Mouse (Mus musculus): ENCODE results near the gene Zfp644. TPM values are rescaled to one million over a fixed set of nuclear protein-coding genes. Genes with fewer than 3 reads are reported as not detected.

Gene Zfp644
- polyA plus RNA-seq, 1 experiment from 2014 or later = 79.1 TPM

DNA sequence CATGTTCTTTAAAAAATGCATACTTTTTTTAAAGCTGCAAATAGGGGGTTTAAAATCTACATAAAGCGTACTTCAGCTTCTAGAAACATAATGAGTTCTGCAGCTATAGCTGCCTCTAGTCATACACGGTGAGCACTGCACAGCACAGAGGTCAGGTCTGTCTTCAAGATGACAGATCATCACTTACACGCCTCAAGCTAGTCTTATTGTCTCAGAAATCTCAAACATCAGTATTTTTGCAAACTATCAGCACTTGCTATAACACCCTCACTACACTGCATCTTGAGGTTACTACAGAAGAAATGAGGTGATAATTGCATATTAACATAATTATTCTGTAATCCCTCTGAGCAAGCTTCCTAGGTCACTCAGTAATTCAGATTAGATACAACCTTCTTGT, 55.2 kb downstream of the Zfp644 start:
- peak; percentile 43; the same call in 1 of the 2 replicates for ATAC-seq
- Histone ChIP-seq H3K27me3 (replicated peaks; ENCODE audit: control insufficient read depth, insufficient read depth, low read length) (no peaks in the 10 kb centered on the region), H3K27ac (ENCODE audit: low read length) (no peak overlapping the region), H3K9me3 (ENCODE audit: control insufficient read depth, low read length) (no peaks in the 10 kb centered on the region), H3K4me2 (ENCODE audit: low read length) (no peak overlapping the region), H3K4me3 (replicated peaks; ENCODE audit: low read length) (no peak overlapping the region), H3K4me1 (replicated peaks; ENCODE audit: control insufficient read depth, insufficient read depth, low read length) (peaks cover 9% of the 10 kb centered on the region), H3K9ac (replicated peaks; ENCODE audit: low read depth, low read length) (no peak overlapping the region), H3K36me3 (ENCODE audit: control insufficient read depth, insufficient read depth) (no peaks in the 10 kb centered on the region)
- WGBS = 57% methylated on average over 3 of the region's 3 CpGs

DNA sequence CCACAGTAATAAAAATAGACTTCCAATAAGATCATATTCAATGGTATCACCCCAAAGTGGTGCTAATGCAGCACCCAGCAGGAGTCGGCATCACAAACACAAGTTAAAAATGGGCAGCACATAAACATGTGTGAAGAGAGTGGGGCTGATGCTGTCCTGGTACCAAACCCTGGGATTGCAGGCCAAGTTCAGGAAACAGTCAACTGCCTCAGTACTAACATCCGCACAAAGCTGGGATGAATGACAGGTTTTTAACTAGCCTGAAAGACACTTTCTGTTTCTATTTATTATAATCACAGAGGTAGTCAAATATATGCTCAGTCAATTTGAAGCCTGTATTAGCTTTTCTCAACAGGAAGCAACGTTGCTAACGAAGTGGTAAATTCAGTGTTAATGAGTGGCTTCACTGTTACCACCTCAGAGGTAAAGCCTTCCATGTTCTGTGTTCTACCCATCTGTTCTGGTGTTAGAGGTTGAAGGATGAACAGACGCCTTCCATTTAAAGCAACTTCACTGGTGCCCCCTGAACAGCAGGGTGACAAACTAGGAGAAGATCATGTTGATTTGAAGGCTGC, 56.8 kb downstream of the Zfp644 start:
- Histone ChIP-seq H3K4me2 (ENCODE audit: low read length) (no peak overlapping the region), H3K9me3 (ENCODE audit: control insufficient read depth, low read length) (no peaks in the 10 kb centered on the region), H3K4me3 (replicated peaks; ENCODE audit: low read length) (no peak overlapping the region), H3K9ac (replicated peaks; ENCODE audit: low read depth, low read length) (no peak overlapping the region), H3K4me1 (replicated peaks; ENCODE audit: control insufficient read depth, insufficient read depth, low read length) (peaks cover 9% of the 10 kb centered on the region), H3K36me3 (ENCODE audit: control insufficient read depth, insufficient read depth) (peaks cover 11% of the 10 kb centered on the region; the same call in 1 of the 2 replicates), H3K27me3 (replicated peaks; ENCODE audit: control insufficient read depth, insufficient read depth, low read length) (no peaks in the 10 kb centered on the region), H3K27ac (ENCODE audit: low read length) (peak overlapping the region; percentile 9; the same call in 1 of the 2 replicates)
- WGBS = 18% methylated on average over 5 of the region's 5 CpGs
- peak; percentile 88 for ATAC-seq

GRCm38 (mm10) chr5:106639627-106640026, 57.5 kb downstream of the Zfp644 start:
- Histone ChIP-seq H3K4me3 (replicated peaks; ENCODE audit: low read length) (no peak overlapping the region), H3K4me2 (ENCODE audit: low read length) (no peak overlapping the region), H3K36me3 (ENCODE audit: control insufficient read depth, insufficient read depth) (peaks cover 15% of the 10 kb centered on the region), H3K9ac (replicated peaks; ENCODE audit: low read depth, low read length) (no peak overlapping the region), H3K27me3 (replicated peaks; ENCODE audit: control insufficient read depth, insufficient read depth, low read length) (no peaks in the 10 kb centered on the region), H3K27ac (ENCODE audit: low read length) (no peak overlapping the region), H3K4me1 (replicated peaks; ENCODE audit: control insufficient read depth, insufficient read depth, low read length) (peaks cover 9% of the 10 kb centered on the region), H3K9me3 (ENCODE audit: control insufficient read depth, low read length) (no peaks in the 10 kb centered on the region)
- WGBS = 87% methylated on average over 2 of the region's 2 CpGs
- ATAC-seq = no peak

DNA sequence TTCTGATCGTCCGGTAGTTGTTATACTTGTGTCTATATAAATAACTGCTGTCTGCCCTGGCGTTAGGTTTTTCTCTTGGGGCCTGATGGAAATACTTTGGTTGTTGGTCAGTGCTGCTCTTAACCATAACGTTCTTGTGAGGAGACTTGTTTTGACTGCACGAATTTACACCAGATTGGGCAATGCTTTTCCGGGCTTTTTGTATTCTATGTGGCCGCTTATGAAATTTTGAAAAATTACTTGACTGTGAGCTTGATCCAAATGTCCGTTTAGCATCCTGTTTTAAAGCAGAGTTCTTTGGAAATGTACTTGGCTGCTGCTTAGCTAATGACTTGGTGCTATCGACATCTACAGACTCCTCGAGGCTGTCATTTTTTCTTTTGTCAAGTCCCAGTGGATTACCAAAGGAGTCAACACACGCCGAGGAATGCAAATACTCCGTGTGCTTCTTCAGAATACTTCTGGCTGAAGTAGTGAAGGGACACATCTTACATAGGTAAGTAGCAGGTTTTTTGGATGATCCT, 60.6 kb downstream of the Zfp644 start:
- Histone ChIP-seq H3K27me3 (replicated peaks; ENCODE audit: control insufficient read depth, insufficient read depth, low read length) (no peaks in the 10 kb centered on the region), H3K4me1 (replicated peaks; ENCODE audit: control insufficient read depth, insufficient read depth, low read length) (peaks cover 17% of the 10 kb centered on the region), H3K27ac (ENCODE audit: low read length) (no peak overlapping the region), H3K4me2 (ENCODE audit: low read length) (no peak overlapping the region), H3K4me3 (replicated peaks; ENCODE audit: low read length) (no peak overlapping the region), H3K9me3 (ENCODE audit: control insufficient read depth, low read length) (no peaks in the 10 kb centered on the region), H3K9ac (replicated peaks; ENCODE audit: low read depth, low read length) (no peak overlapping the region), H3K36me3 (ENCODE audit: control insufficient read depth, insufficient read depth) (peaks cover 18% of the 10 kb centered on the region)
- 91% methylated on average over 13 of the region's 13 CpGs for WGBS
- no peak for ATAC-seq

GRCm38 (mm10) chr5:106628369-106629149, 68.5 kb downstream of the Zfp644 start:
- peaks cover 10% of the 10 kb centered on the region for H3K4me1 ChIP-seq (replicated peaks; ENCODE audit: control insufficient read depth, insufficient read depth, low read length)
- H3K4me3 ChIP-seq (replicated peaks; ENCODE audit: low read length) = no peak overlapping the region
- H3K27me3 ChIP-seq (replicated peaks; ENCODE audit: control insufficient read depth, insufficient read depth, low read length) = no peaks in the 10 kb centered on the region
- no peak for ATAC-seq
- no peak overlapping the region for H3K9ac ChIP-seq (replicated peaks; ENCODE audit: low read depth, low read length)
- no peaks in the 10 kb centered on the region for H3K36me3 ChIP-seq (ENCODE audit: control insufficient read depth, insufficient read depth)
- 65% methylated on average over 8 of the region's 8 CpGs for WGBS
- H3K27ac ChIP-seq (ENCODE audit: low read length) = no peak overlapping the region
- no peak overlapping the region for H3K4me2 ChIP-seq (ENCODE audit: low read length)
- no peaks in the 10 kb centered on the region for H3K9me3 ChIP-seq (ENCODE audit: control insufficient read depth, low read length)

DNA sequence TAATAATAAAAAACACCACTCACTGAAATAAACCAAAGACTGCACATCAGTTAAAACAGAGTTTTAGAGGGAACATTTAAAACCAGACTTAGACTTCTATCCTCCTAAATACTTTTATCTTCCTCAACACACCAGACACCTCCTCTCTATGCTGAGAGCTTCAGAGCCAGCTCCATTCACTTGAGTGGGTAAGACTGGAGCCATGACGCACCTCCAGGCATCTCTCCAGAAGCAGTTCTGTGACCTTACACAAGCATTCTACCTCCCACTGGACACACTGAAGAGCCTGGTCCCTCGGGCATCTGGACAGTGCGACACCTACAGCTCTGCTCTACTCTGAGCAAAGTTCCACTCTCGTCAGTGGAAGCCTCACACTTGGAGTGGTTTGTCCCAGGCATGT, 73.8 kb downstream of the Zfp644 start:
- no peak for ATAC-seq

DNA sequence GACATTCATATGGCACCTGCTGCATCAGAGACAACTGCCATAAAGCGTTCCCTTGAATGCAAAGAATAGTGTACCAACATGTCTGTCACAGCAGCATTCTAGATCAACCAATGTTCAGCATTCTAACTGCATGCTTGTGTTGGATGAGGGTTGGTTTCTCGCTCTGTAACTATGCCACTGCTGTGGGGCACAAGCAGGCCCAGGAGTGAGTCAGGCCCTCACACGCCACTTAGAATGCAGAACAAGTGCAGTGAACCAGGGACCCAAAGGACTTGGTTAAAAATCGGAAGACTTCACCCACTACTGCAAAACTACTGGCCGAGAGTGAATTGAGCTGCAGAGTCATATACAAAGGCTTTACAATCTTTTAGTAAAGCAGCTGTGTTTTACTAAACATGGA, 74.9 kb downstream of the Zfp644 start:
- no peak for ATAC-seq
- no peak overlapping the region for H3K27ac ChIP-seq (ENCODE audit: low read length)
- WGBS = 90% methylated on average over 5 of the region's 5 CpGs

More for the DNA sequence above, 73.8 kb downstream of the Zfp644 start:
- H3K27ac ChIP-seq (ENCODE audit: low read length) = no peak overlapping the region
- no peak overlapping the region for H3K4me2 ChIP-seq (ENCODE audit: low read length)
- no peaks in the 10 kb centered on the region for H3K36me3 ChIP-seq (ENCODE audit: control insufficient read depth, insufficient read depth)
- WGBS = 96% methylated on average over 4 of the region's 4 CpGs
- H3K9ac ChIP-seq (replicated peaks; ENCODE audit: low read depth, low read length) = no peak overlapping the region
- no peaks in the 10 kb centered on the region for H3K9me3 ChIP-seq (ENCODE audit: control insufficient read depth, low read length)
- H3K4me1 ChIP-seq (replicated peaks; ENCODE audit: control insufficient read depth, insufficient read depth, low read length) = no peaks in the 10 kb centered on the region
- no peaks in the 10 kb centered on the region for H3K27me3 ChIP-seq (replicated peaks; ENCODE audit: control insufficient read depth, insufficient read depth, low read length)
- H3K4me3 ChIP-seq (replicated peaks; ENCODE audit: low read length) = no peak overlapping the region

DNA sequence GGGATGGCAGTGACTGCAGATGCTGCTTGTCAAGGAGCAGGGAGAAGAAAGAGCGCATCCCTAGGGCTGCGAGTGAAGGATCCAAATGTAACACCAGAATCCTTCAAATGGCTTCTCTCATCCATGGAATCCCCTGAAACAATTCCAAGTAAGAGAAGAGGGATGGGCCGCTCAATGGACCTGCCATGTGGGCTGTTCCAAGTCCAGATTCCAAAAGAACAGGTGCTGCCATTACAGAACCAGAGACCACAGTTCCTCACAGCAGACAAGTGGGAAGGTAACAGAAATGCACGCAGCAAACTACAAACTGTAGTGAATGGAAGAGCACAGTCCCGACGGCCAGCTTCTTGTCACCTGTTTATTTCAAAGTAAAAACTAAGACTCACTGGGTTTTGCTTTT, 76.6 kb downstream of the Zfp644 start:
- Histone ChIP-seq H3K4me2 (ENCODE audit: low read length) (no peak overlapping the region), H3K9me3 (ENCODE audit: control insufficient read depth, low read length) (no peaks in the 10 kb centered on the region), H3K9ac (replicated peaks; ENCODE audit: low read depth, low read length) (no peak overlapping the region), H3K27me3 (replicated peaks; ENCODE audit: control insufficient read depth, insufficient read depth, low read length) (no peaks in the 10 kb centered on the region), H3K4me1 (replicated peaks; ENCODE audit: control insufficient read depth, insufficient read depth, low read length) (no peaks in the 10 kb centered on the region), H3K27ac (ENCODE audit: low read length) (no peak overlapping the region), H3K4me3 (replicated peaks; ENCODE audit: low read length) (no peak overlapping the region), H3K36me3 (ENCODE audit: control insufficient read depth, insufficient read depth) (no peaks in the 10 kb centered on the region; the same call in 1 of the 2 replicates)
- ATAC-seq = no peak
- 94% methylated on average over 6 of the region's 6 CpGs for whole genome bisulfite sequencing

More for the DNA sequence above, 74.9 kb downstream of the Zfp644 start:
- no peak overlapping the region for H3K9ac ChIP-seq (replicated peaks; ENCODE audit: low read depth, low read length)
- no peaks in the 10 kb centered on the region for H3K9me3 ChIP-seq (ENCODE audit: control insufficient read depth, low read length)
- H3K36me3 ChIP-seq (ENCODE audit: control insufficient read depth, insufficient read depth) = no peaks in the 10 kb centered on the region; the same call in 1 of the 2 replicates
- no peak overlapping the region for H3K4me3 ChIP-seq (replicated peaks; ENCODE audit: low read length)
- H3K4me1 ChIP-seq (replicated peaks; ENCODE audit: control insufficient read depth, insufficient read depth, low read length) = no peaks in the 10 kb centered on the region
- H3K4me2 ChIP-seq (ENCODE audit: low read length) = no peak overlapping the region
- H3K27me3 ChIP-seq (replicated peaks; ENCODE audit: control insufficient read depth, insufficient read depth, low read length) = no peaks in the 10 kb centered on the region

DNA sequence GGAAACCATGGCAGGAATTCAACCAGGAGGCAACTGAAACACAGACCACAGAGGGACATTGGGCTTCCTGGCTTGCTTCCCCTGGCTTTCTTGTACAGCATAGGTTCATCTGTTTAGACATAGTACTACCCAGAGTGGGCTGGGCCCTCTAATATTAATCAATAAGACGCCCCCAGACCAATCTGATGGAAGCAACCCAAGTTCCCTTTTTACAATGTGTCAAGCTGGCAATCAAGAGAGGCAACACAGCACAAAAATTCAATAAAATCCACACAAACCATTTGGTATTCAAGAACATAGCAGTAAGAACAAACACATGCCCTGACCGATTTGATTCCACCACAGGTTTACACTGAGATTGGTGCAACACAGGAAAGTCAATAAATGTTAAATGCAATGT, 82.1 kb downstream of the Zfp644 start:
- no peaks in the 10 kb centered on the region for H3K27me3 ChIP-seq (replicated peaks; ENCODE audit: control insufficient read depth, insufficient read depth, low read length)
- H3K9me3 ChIP-seq (ENCODE audit: control insufficient read depth, low read length) = no peaks in the 10 kb centered on the region
- H3K4me3 ChIP-seq (replicated peaks; ENCODE audit: low read length) = no peak overlapping the region
- no peak overlapping the region for H3K4me2 ChIP-seq (ENCODE audit: low read length)
- no peak overlapping the region for H3K27ac ChIP-seq (ENCODE audit: low read length)
- no peak overlapping the region for H3K9ac ChIP-seq (replicated peaks; ENCODE audit: low read depth, low read length)
- 94% methylated on average over 2 of the region's 2 CpGs for WGBS
- ATAC-seq = no peak
- no peaks in the 10 kb centered on the region for H3K4me1 ChIP-seq (replicated peaks; ENCODE audit: control insufficient read depth, insufficient read depth, low read length)
- H3K36me3 ChIP-seq (ENCODE audit: control insufficient read depth, insufficient read depth) = no peaks in the 10 kb centered on the region; the same call in 1 of the 2 replicates
